Mouse (Mus musculus) hindbrain, embryonic 12.5 days (tissue): ENCODE data around the gene Col4a1. TPM values are rescaled to one million over a fixed set of nuclear protein-coding genes. Genes with fewer than 3 reads are reported as not detected.

Experiments
- ATAC-seq: fragments of 200-750 bp; cut with Nextera tagmentation; 2 replicates; pipeline ENCODE4 v1.8.0; 2017; ENCODE audit warnings: moderate TSS enrichment; ENCODE audit not compliant: low FRiP score
- H3K27ac ChIP-seq: fragments of 300-500 bp; sonication (generic); 2 replicates; pipeline ENCODE4 v1.5.1; 2016; ENCODE audit warnings: mild to moderate bottlenecking
- H3K27me3 ChIP-seq: fragments of 300-500 bp; sonication (generic); 2 replicates; pipeline ENCODE4 v1.6.1; 2016; ENCODE audit warnings: mild to moderate bottlenecking
- H3K36me3 ChIP-seq: fragments of 300-500 bp; sonication (generic); 2 replicates; pipeline ENCODE4 v1.6.1; 2016; ENCODE audit warnings: mild to moderate bottlenecking
- H3K4me1 ChIP-seq: fragments of 300-500 bp; sonication (generic); 2 replicates; pipeline ENCODE4 v1.6.1; 2016
- H3K4me2 ChIP-seq: fragments of 300-500 bp; sonication (generic); replicated peaks from 2 replicates; pipeline ENCODE4 v1.6.1; 2016; ENCODE audit warnings: mild to moderate bottlenecking
- H3K4me3 ChIP-seq: fragments of 300-500 bp; sonication (generic); 2 replicates; pipeline ENCODE4 v1.5.1; 2016; ENCODE audit warnings: mild to moderate bottlenecking
- H3K9ac ChIP-seq: fragments of 300-500 bp; sonication (generic); 2 replicates; pipeline ENCODE4 v1.6.1; 2016; ENCODE audit warnings: mild to moderate bottlenecking, moderate library complexity
- H3K9me3 ChIP-seq: fragments of 300-500 bp; sonication (generic); replicated peaks from 2 replicates; pipeline ENCODE4 v1.6.1; 2016; ENCODE audit warnings: mild to moderate bottlenecking
- WGBS: fragments of 180-500 bp; shearing (Covaris S2); methylation state at CpG from one replicate; pipeline ENCODE4 v1.1.7; 2016; 5-methylcytosine and 5-hydroxymethylcytosine counted together
- polyA plus RNA-seq: library from polyadenylated mRNA; unstranded; fragments of >200 nt; fragmentation: Nextera tagmentation; extraction: Ambion mirVana; gene quantifications from 2 replicates; pipeline ENCODE4 v1.2.1, GENCODE M21; 2016

Col4a1 gene
- polyA plus RNA-seq, 1 experiment from 2014 or later, result 157 TPM

GRCm38 (mm10) chr8:11309226-11309625 is 3.4 kb downstream of the Col4a1 start:
- Histone ChIP-seq H3K4me3 (no peak overlapping the region), H3K27ac (no peak overlapping the region), H3K27me3 (peaks cover 59% of the 10 kb centered on the region), H3K9ac (no peak overlapping the region), H3K4me2 (no peak overlapping the region), H3K4me1 (peaks cover 38% of the 10 kb centered on the region), H3K36me3 (no peaks in the 10 kb centered on the region), H3K9me3 (no peaks in the 10 kb centered on the region)
- no peak for ATAC-seq
- WGBS, result 47% methylated on average over 5 of the region's 5 CpGs

- H3K27me3 ChIP-seq, result peaks cover 54% of the 10 kb centered on the region
- no peak overlapping the region for H3K4me2 ChIP-seq
- H3K4me1 ChIP-seq, result peaks cover 32% of the 10 kb centered on the region
- H3K4me3 ChIP-seq, result no peak overlapping the region
- no peaks in the 10 kb centered on the region for H3K9me3 ChIP-seq
- no peak overlapping the region for H3K27ac ChIP-seq
- WGBS, result 40% methylated on average over 7 of the region's 7 CpGs
- H3K9ac ChIP-seq, result no peak overlapping the region
- no peaks in the 10 kb centered on the region for H3K36me3 ChIP-seq
- no peak for ATAC-seq
These were observed 4.0 kb downstream of the Col4a1 start for GRCm38 (mm10) chr8:11308570-11308998.

GRCm38 (mm10) chr8:11307451-11307850 is 5.2 kb downstream of the Col4a1 start:
- WGBS, result 75% methylated on average over 7 of the region's 7 CpGs
- no peaks in the 10 kb centered on the region for H3K36me3 ChIP-seq

GRCm38 (mm10) chr8:11305539-11305938 is 7.1 kb downstream of the Col4a1 start:
- H3K4me2 ChIP-seq, result no peak overlapping the region
- H3K4me1 ChIP-seq, result peaks cover 14% of the 10 kb centered on the region; the same call in 1 of the 2 replicates
- H3K9me3 ChIP-seq, result no peaks in the 10 kb centered on the region
- no peak overlapping the region for H3K4me3 ChIP-seq
- no peaks in the 10 kb centered on the region for H3K36me3 ChIP-seq
- H3K9ac ChIP-seq, result no peak overlapping the region
- 92% methylated on average over 1 of the region's 1 CpGs for WGBS
- ATAC-seq, result no peak
- peaks cover 25% of the 10 kb centered on the region for H3K27me3 ChIP-seq
- H3K27ac ChIP-seq, result no peak overlapping the region

More at GRCm38 (mm10) chr8:11307451-11307850, 5.2 kb downstream of the Col4a1 start:
- Histone ChIP-seq H3K27ac (no peak overlapping the region), H3K27me3 (peaks cover 43% of the 10 kb centered on the region), H3K9ac (no peak overlapping the region), H3K4me2 (no peak overlapping the region), H3K9me3 (no peaks in the 10 kb centered on the region), H3K4me1 (peaks cover 20% of the 10 kb centered on the region), H3K4me3 (no peak overlapping the region)
- ATAC-seq, result peak; percentile 30; the same call in 1 of the 2 replicates

- ATAC-seq, result no peak
- WGBS, result 90% methylated on average over 6 of the region's 6 CpGs
- H3K27ac ChIP-seq, result no peak overlapping the region
- no peak overlapping the region for H3K4me3 ChIP-seq
- H3K4me1 ChIP-seq, result peaks cover 8% of the 10 kb centered on the region; the same call in 1 of the 2 replicates
- peaks cover 11% of the 10 kb centered on the region for H3K27me3 ChIP-seq
- H3K9ac ChIP-seq, result no peak overlapping the region
- no peak overlapping the region for H3K4me2 ChIP-seq
- no peaks in the 10 kb centered on the region for H3K9me3 ChIP-seq
- no peaks in the 10 kb centered on the region for H3K36me3 ChIP-seq
These were observed 8.5 kb downstream of the Col4a1 start for GRCm38 (mm10) chr8:11304027-11304601.

- H3K4me2 ChIP-seq, result no peak overlapping the region
- H3K4me3 ChIP-seq, result no peak overlapping the region
- peaks cover 4% of the 10 kb centered on the region; the same call in 1 of the 2 replicates for H3K4me1 ChIP-seq
- H3K36me3 ChIP-seq, result no peaks in the 10 kb centered on the region
- H3K9ac ChIP-seq, result no peak overlapping the region
- WGBS, result 84% methylated on average over 8 of the region's 8 CpGs
- ATAC-seq, result no peak
- peaks cover 2% of the 10 kb centered on the region; the same call in 1 of the 2 replicates for H3K27me3 ChIP-seq
- H3K9me3 ChIP-seq, result no peaks in the 10 kb centered on the region
- H3K27ac ChIP-seq, result no peak overlapping the region
These were observed 12.2 kb downstream of the Col4a1 start for GRCm38 (mm10) chr8:11300436-11300835.

- Histone ChIP-seq H3K4me1 (peaks cover 4% of the 10 kb centered on the region; the same call in 1 of the 2 replicates), H3K4me2 (no peak overlapping the region), H3K9ac (no peak overlapping the region), H3K4me3 (no peak overlapping the region), H3K27me3 (peaks cover 2% of the 10 kb centered on the region; the same call in 1 of the 2 replicates), H3K36me3 (no peaks in the 10 kb centered on the region), H3K9me3 (no peaks in the 10 kb centered on the region), H3K27ac (no peak overlapping the region)
- ATAC-seq, result no peak
- WGBS, result 68% methylated on average over 3 of the region's 3 CpGs
These were observed 13.4 kb downstream of the Col4a1 start for GRCm38 (mm10) chr8:11299317-11299602.

- Histone ChIP-seq H3K4me3 (no peak overlapping the region), H3K4me1 (peaks cover 4% of the 10 kb centered on the region; the same call in 1 of the 2 replicates), H3K27ac (0 out of 2 replicates have a peak overlapping the region, but pooled peaks have one; percentile 35), H3K9me3 (no peaks in the 10 kb centered on the region), H3K9ac (no peak overlapping the region), H3K27me3 (no peaks in the 10 kb centered on the region; the same call in 1 of the 2 replicates), H3K4me2 (no peak overlapping the region), H3K36me3 (no peaks in the 10 kb centered on the region)
- no peak for ATAC-seq
- WGBS, result 67% methylated on average over 12 of the region's 12 CpGs
These were observed 13.9 kb downstream of the Col4a1 start for GRCm38 (mm10) chr8:11298531-11299316.

- no peaks in the 10 kb centered on the region for H3K36me3 ChIP-seq
- no peak overlapping the region for H3K27ac ChIP-seq
- no peaks in the 10 kb centered on the region for H3K27me3 ChIP-seq
- peaks cover 4% of the 10 kb centered on the region; the same call in 1 of the 2 replicates for H3K4me1 ChIP-seq
- no peak for ATAC-seq
- no peak overlapping the region for H3K4me2 ChIP-seq
- WGBS, result 84% methylated on average over 8 of the region's 8 CpGs
- H3K4me3 ChIP-seq, result no peak overlapping the region
- no peak overlapping the region for H3K9ac ChIP-seq
- no peaks in the 10 kb centered on the region for H3K9me3 ChIP-seq
These were observed 15.3 kb downstream of the Col4a1 start for GRCm38 (mm10) chr8:11297141-11297838.

- Histone ChIP-seq H3K36me3 (no peaks in the 10 kb centered on the region), H3K4me3 (no peak overlapping the region), H3K9me3 (no peaks in the 10 kb centered on the region), H3K4me2 (no peak overlapping the region), H3K4me1 (peaks cover 4% of the 10 kb centered on the region; the same call in 1 of the 2 replicates), H3K27ac (no peak overlapping the region), H3K27me3 (no peaks in the 10 kb centered on the region), H3K9ac (no peak overlapping the region)
- no peak for ATAC-seq
- WGBS, result 86% methylated on average over 10 of the region's 10 CpGs
These were observed 16.2 kb downstream of the Col4a1 start for GRCm38 (mm10) chr8:11296282-11296943.

GRCm38 (mm10) chr8:11292611-11293010 is 20.0 kb downstream of the Col4a1 start:
- Histone ChIP-seq H3K27ac (no peak overlapping the region), H3K4me1 (peaks cover 17% of the 10 kb centered on the region), H3K9me3 (no peaks in the 10 kb centered on the region), H3K27me3 (no peaks in the 10 kb centered on the region), H3K9ac (no peak overlapping the region), H3K4me3 (no peak overlapping the region), H3K4me2 (no peak overlapping the region), H3K36me3 (no peaks in the 10 kb centered on the region)
- 55% methylated on average over 3 of the region's 3 CpGs for WGBS
- no peak for ATAC-seq

GRCm38 (mm10) chr8:11290533-11290932 is 22.1 kb downstream of the Col4a1 start:
- Histone ChIP-seq H3K4me1 (peaks cover 17% of the 10 kb centered on the region), H3K36me3 (no peaks in the 10 kb centered on the region), H3K4me3 (no peak overlapping the region), H3K9me3 (no peaks in the 10 kb centered on the region), H3K27ac (no peak overlapping the region), H3K27me3 (no peaks in the 10 kb centered on the region), H3K4me2 (no peak overlapping the region), H3K9ac (no peak overlapping the region)
- 0% methylated on average over 1 of the region's 1 CpGs for WGBS
- ATAC-seq, result no peak
